Mouse (Mus musculus) stomach, embryonic 16.5 days (tissue): ENCODE measurements around the gene E030018B13Rik. TPM values are rescaled to one million over a fixed set of nuclear protein-coding genes. Genes with fewer than 3 reads are reported as not detected.

Experiments used
- ATAC-seq: fragments of 200-750 bp; cut with Nextera tagmentation; 2 replicates; pipeline ENCODE4 v1.8.0; 2017; ENCODE audit warnings: moderate number of reproducible peaks, moderate TSS enrichment; ENCODE audit not compliant: insufficient read depth, low FRiP score
- H3K27ac ChIP-seq: fragments of 300-500 bp; sonication (generic); 2 replicates; pipeline ENCODE4 v1.5.1; 2014; ENCODE audit warnings: low read length
- H3K27me3 ChIP-seq: fragments of 300-500 bp; sonication (generic); 2 replicates; pipeline ENCODE4 v1.6.1; 2014; ENCODE audit warnings: low read length, control low read depth, mixed read lengths; ENCODE audit not compliant: control insufficient read depth, insufficient read depth
- H3K36me3 ChIP-seq: fragments of 300-500 bp; sonication (generic); 2 replicates; pipeline ENCODE4 v1.6.1; 2014; ENCODE audit warnings: low read length; ENCODE audit not compliant: control insufficient read depth, insufficient read depth
- H3K4me1 ChIP-seq: fragments of 300-500 bp; sonication (generic); 2 replicates; pipeline ENCODE4 v1.6.1; 2014; ENCODE audit warnings: low read length, control low read depth, mixed read lengths; ENCODE audit not compliant: control insufficient read depth, insufficient read depth
- H3K4me2 ChIP-seq: fragments of 300-500 bp; sonication (generic); 2 replicates; pipeline ENCODE4 v1.6.1; 2014; ENCODE audit warnings: low read depth, low read length, mixed read lengths
- H3K4me3 ChIP-seq: fragments of 300-500 bp; sonication (generic); replicated peaks from 2 replicates; pipeline ENCODE4 v1.5.1; 2014; ENCODE audit warnings: mild to moderate bottlenecking, low read length
- H3K9ac ChIP-seq: fragments of 300-500 bp; sonication (generic); 2 replicates; pipeline ENCODE4 v1.6.1; 2014; ENCODE audit warnings: low read length
- H3K9me3 ChIP-seq: fragments of 300-500 bp; sonication (generic); replicated peaks from 2 replicates; pipeline ENCODE4 v1.6.1; 2016; ENCODE audit warnings: low read length, control low read depth; ENCODE audit not compliant: control insufficient read depth
- WGBS: fragments of 180-500 bp; shearing (Covaris S2); extraction: QIAGEN DNeasy Blood & Tissue Kit; methylation state at CpG from one replicate; pipeline ENCODE4 v1.1.7; 2014; 5-methylcytosine and 5-hydroxymethylcytosine counted together
- polyA plus RNA-seq: library from polyadenylated mRNA; unstranded; fragments of >200 nt; fragmentation: Nextera tagmentation; extraction: Ambion mirVana; gene quantifications from 2 replicates; pipeline ENCODE4 v1.2.1, GENCODE M21; 2015

Gene E030018B13Rik
- polyA plus RNA-seq, 1 experiment from 2014 or later = not detected

GRCm38 (mm10) chr7:63921909-63922562 is 5.4 kb downstream of the E030018B13Rik start:
- Histone ChIP-seq H3K36me3 (no peaks in the 10 kb centered on the region), H3K9me3 (no peaks in the 10 kb centered on the region), H3K4me1 (peaks cover 58% of the 10 kb centered on the region), H3K27me3 (no peaks in the 10 kb centered on the region), H3K9ac (no peak overlapping the region), H3K4me2 (no peak overlapping the region), H3K4me3 (no peak overlapping the region), H3K27ac (no peak overlapping the region)
- no peak for ATAC-seq
- WGBS = 58% methylated on average over 8 of the region's 8 CpGs

GRCm38 (mm10) chr7:63922571-63922970 is 5.9 kb downstream of the E030018B13Rik start:
- Histone ChIP-seq H3K4me2 (no peak overlapping the region), H3K36me3 (no peaks in the 10 kb centered on the region), H3K9me3 (no peaks in the 10 kb centered on the region), H3K4me1 (peaks cover 61% of the 10 kb centered on the region), H3K27ac (no peak overlapping the region), H3K4me3 (no peak overlapping the region), H3K9ac (no peak overlapping the region), H3K27me3 (no peaks in the 10 kb centered on the region)
- ATAC-seq = no peak
- 50% methylated on average over 2 of the region's 2 CpGs for WGBS

- whole genome bisulfite sequencing = 69% methylated on average over 1 of the region's 1 CpGs
- H3K27me3 ChIP-seq = no peaks in the 10 kb centered on the region
- H3K4me2 ChIP-seq = no peak overlapping the region
Observed at GRCm38 (mm10) chr7:63922975-63923374, 6.3 kb downstream of the E030018B13Rik start.

GRCm38 (mm10) chr7:63924151-63924550 is 7.5 kb downstream of the E030018B13Rik start:
- 43% methylated on average over 1 of the region's 1 CpGs for WGBS
- Histone ChIP-seq H3K4me2 (no peak overlapping the region), H3K36me3 (no peaks in the 10 kb centered on the region), H3K27me3 (no peaks in the 10 kb centered on the region), H3K4me3 (no peak overlapping the region), H3K9me3 (no peaks in the 10 kb centered on the region), H3K4me1 (peaks cover 50% of the 10 kb centered on the region), H3K9ac (no peak overlapping the region), H3K27ac (peak overlapping the region; percentile 67; the same call in 1 of the 2 replicates)
- no peak for ATAC-seq

More at GRCm38 (mm10) chr7:63922975-63923374, 6.3 kb downstream of the E030018B13Rik start:
- Histone ChIP-seq H3K36me3 (no peaks in the 10 kb centered on the region), H3K9me3 (no peaks in the 10 kb centered on the region), H3K27ac (no peak overlapping the region), H3K4me3 (no peak overlapping the region), H3K9ac (no peak overlapping the region), H3K4me1 (peaks cover 57% of the 10 kb centered on the region)
- ATAC-seq = no peak

- Histone ChIP-seq H3K4me3 (no peak overlapping the region), H3K4me2 (peak overlapping the region; percentile 32), H3K27ac (peak overlapping the region; percentile 67), H3K27me3 (no peaks in the 10 kb centered on the region), H3K4me1 (peaks cover 43% of the 10 kb centered on the region), H3K9me3 (no peaks in the 10 kb centered on the region), H3K36me3 (no peaks in the 10 kb centered on the region), H3K9ac (no peak overlapping the region)
- WGBS = 18% methylated on average over 6 of the region's 6 CpGs
- ATAC-seq = peak; percentile 54
Observed at GRCm38 (mm10) chr7:63924747-63925412, 8.2 kb downstream of the E030018B13Rik start.

GRCm38 (mm10) chr7:63925413-63926360 is 9.0 kb downstream of the E030018B13Rik start:
- no peaks in the 10 kb centered on the region for H3K27me3 ChIP-seq
- no peaks in the 10 kb centered on the region for H3K36me3 ChIP-seq
- H3K9me3 ChIP-seq = no peaks in the 10 kb centered on the region
- no peak overlapping the region for H3K9ac ChIP-seq
- H3K4me1 ChIP-seq = peaks cover 39% of the 10 kb centered on the region
- 43% methylated on average over 14 of the region's 14 CpGs for WGBS
- ATAC-seq = peak; percentile 75; the same call in 1 of the 2 replicates
- no peak overlapping the region for H3K4me3 ChIP-seq
- H3K27ac ChIP-seq = peak overlapping the region; percentile 67
- H3K4me2 ChIP-seq = peak overlapping the region; percentile 32

- peak overlapping the region; percentile 67 for H3K27ac ChIP-seq
- no peaks in the 10 kb centered on the region for H3K36me3 ChIP-seq
- no peaks in the 10 kb centered on the region for H3K9me3 ChIP-seq
- peaks cover 39% of the 10 kb centered on the region for H3K4me1 ChIP-seq
- H3K4me2 ChIP-seq = no peak overlapping the region
- ATAC-seq = no peak
- WGBS = 78% methylated on average over 3 of the region's 3 CpGs
- no peaks in the 10 kb centered on the region for H3K27me3 ChIP-seq
- H3K9ac ChIP-seq = no peak overlapping the region
- H3K4me3 ChIP-seq = no peak overlapping the region
Observed at GRCm38 (mm10) chr7:63926492-63926891, 9.8 kb downstream of the E030018B13Rik start.

GRCm38 (mm10) chr7:63927121-63927520 is 10.5 kb downstream of the E030018B13Rik start:
- Histone ChIP-seq H3K4me2 (no peak overlapping the region), H3K27me3 (no peaks in the 10 kb centered on the region), H3K27ac (no peak overlapping the region), H3K4me3 (no peak overlapping the region), H3K9me3 (no peaks in the 10 kb centered on the region), H3K9ac (no peak overlapping the region), H3K36me3 (no peaks in the 10 kb centered on the region), H3K4me1 (peaks cover 38% of the 10 kb centered on the region)
- no peak for ATAC-seq
- 90% methylated on average over 6 of the region's 6 CpGs for WGBS
